Mouse (Mus musculus) forebrain, embryonic 13.5 days (tissue): ENCODE data around the gene Gm10645. TPM values are rescaled to one million over a fixed set of nuclear protein-coding genes. Genes with fewer than 3 reads are reported as not detected.
A peak's percentile ranks its signal among the peaks of the same experiment; 100 is the strongest.

Source experiments
- ATAC-seq: fragments of 200-750 bp; cut with Nextera tagmentation; 2 replicates; pipeline ENCODE4 v1.8.0; 2017
- H3K27ac ChIP-seq: fragments of 300-500 bp; sonication (generic); 2 replicates; pipeline ENCODE4 v1.5.1; 2015; ENCODE audit warnings: inconsistent platforms, mild to moderate bottlenecking, moderate library complexity
- H3K27me3 ChIP-seq: fragments of 300-500 bp; sonication (generic); 2 replicates; pipeline ENCODE4 v1.6.1; 2015; ENCODE audit warnings: mild to moderate bottlenecking, inconsistent platforms
- H3K36me3 ChIP-seq: fragments of 300-500 bp; sonication (generic); 2 replicates; pipeline ENCODE4 v1.6.1; 2015; ENCODE audit warnings: mild to moderate bottlenecking, inconsistent platforms; ENCODE audit not compliant: poor library complexity, severe bottlenecking
- H3K4me1 ChIP-seq: fragments of 300-500 bp; sonication (generic); 2 replicates; pipeline ENCODE4 v1.6.1; 2015; ENCODE audit warnings: inconsistent platforms
- H3K4me2 ChIP-seq: fragments of 300-500 bp; sonication (generic); 2 replicates; pipeline ENCODE4 v1.6.1; 2015; ENCODE audit warnings: inconsistent platforms, mild to moderate bottlenecking, moderate library complexity
- H3K4me3 ChIP-seq: fragments of 300-500 bp; sonication (generic); 2 replicates; pipeline ENCODE4 v1.5.1; 2015; ENCODE audit warnings: mild to moderate bottlenecking, inconsistent platforms
- H3K9ac ChIP-seq: fragments of 300-500 bp; sonication (generic); 2 replicates; pipeline ENCODE4 v1.6.1; 2015; ENCODE audit warnings: mild to moderate bottlenecking, inconsistent platforms
- H3K9me3 ChIP-seq: fragments of 300-500 bp; sonication (generic); replicated peaks from 2 replicates; pipeline ENCODE4 v1.6.1; 2016; ENCODE audit warnings: inconsistent platforms
- WGBS: fragments of 180-500 bp; shearing (Covaris S2); methylation state at CpG from one replicate; pipeline ENCODE4 v1.1.7; 2015; 5-methylcytosine and 5-hydroxymethylcytosine counted together
- polyA plus RNA-seq: library from polyadenylated mRNA; unstranded; fragments of >200 nt; fragmentation: Nextera tagmentation; extraction: Ambion mirVana; gene quantifications from 2 replicates; pipeline ENCODE4 v1.2.1, GENCODE M21; 2015

Gene Gm10645
- polyA plus RNA-seq = 5.1 and 5.2 TPM in 2 replicates

DNA sequence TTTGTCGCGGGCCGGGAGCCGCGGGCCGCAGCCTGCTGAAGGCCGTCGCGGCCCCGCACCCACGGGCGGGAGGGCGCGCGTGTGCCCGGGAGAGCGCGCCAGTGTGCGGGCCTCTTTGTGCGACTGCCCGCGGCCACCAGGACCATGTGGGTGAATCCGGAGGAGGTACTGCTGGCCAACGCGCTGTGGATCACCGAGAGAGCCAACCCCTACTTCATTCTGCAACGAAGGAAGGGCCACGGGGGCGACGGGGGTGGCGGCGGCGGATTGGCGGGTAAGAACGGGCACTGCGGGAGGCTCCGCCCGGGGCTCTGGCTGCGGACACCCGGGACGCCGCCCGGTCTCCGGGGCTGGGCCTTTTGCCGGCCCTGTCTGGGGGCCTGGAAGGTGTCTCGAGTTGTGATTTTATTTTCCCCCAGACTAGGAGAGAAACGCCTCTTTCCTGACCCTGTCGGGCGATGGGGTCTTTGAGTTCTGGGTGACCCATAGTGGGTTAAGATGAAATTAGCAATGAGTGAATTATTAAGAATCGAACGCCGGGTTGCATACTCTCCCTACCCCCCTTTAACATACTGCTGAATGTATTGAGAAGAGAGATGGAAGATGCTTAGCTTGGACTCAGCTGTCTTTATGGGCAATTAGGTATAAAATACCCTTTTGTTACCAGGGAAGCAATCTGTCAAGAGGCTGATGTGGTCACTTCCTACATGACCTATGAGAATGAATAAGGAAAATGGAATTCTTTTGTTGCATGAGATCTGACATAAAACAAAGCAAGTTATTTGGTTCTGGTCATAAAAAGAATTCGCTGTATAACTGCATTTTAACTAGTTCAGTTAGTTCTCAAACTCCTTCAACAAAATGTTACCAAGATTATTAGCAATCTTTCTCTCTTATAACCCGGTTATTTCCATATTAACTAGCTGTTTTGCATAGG is at the start of gene Gm10645:
Gm10645 (minus strand) TSS at position 240 of the 937 bp plus-strand sequence.
- Histone ChIP-seq H3K9me3 (no peaks in the 10 kb centered on the region), H3K36me3 (no peaks in the 10 kb centered on the region), H3K9ac (peak within 1 kb of the TSS; percentile 95), H3K27ac (peak within 1 kb of the TSS; percentile 91), H3K4me2 (peak within 1 kb of the TSS; percentile 69), H3K4me3 (peak within 1 kb of the TSS; percentile 80), H3K27me3 (no peaks in the 10 kb centered on the region), H3K4me1 (peaks cover 23% of the 10 kb centered on the region)
- ATAC-seq = peak; percentile 77
- WGBS = 2% methylated on average over 53 of the region's 54 CpGs

DNA sequence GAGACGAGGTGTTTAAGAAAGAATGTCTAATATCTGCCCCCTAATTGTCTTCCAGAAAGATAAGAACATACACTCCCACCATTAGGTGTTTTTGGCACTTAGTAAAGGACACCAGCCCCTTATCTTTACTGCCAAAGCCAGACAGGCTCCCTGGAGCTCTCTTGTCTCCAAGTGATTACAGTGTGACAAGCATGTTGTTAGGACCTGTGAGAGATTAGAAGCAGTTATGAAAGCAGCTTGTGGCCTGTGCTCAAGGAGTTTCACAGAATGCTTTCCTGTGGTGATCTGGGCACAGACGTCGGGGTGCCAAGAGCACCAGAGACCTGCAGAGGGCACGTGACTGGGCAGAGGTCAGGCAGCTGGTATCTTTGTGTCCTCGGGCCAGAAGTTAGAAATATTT is 49.1 kb upstream of the Gm10645 start:
- 52% methylated on average over 5 of the region's 5 CpGs for WGBS
- H3K4me1 ChIP-seq = no peaks in the 10 kb centered on the region
- H3K36me3 ChIP-seq = peaks cover 25% of the 10 kb centered on the region
- no peak for ATAC-seq
- H3K9me3 ChIP-seq = no peaks in the 10 kb centered on the region
- no peaks in the 10 kb centered on the region for H3K27me3 ChIP-seq
- no peak overlapping the region for H3K27ac ChIP-seq
- H3K4me2 ChIP-seq = no peak overlapping the region
- no peak overlapping the region for H3K4me3 ChIP-seq
- no peak overlapping the region for H3K9ac ChIP-seq

DNA sequence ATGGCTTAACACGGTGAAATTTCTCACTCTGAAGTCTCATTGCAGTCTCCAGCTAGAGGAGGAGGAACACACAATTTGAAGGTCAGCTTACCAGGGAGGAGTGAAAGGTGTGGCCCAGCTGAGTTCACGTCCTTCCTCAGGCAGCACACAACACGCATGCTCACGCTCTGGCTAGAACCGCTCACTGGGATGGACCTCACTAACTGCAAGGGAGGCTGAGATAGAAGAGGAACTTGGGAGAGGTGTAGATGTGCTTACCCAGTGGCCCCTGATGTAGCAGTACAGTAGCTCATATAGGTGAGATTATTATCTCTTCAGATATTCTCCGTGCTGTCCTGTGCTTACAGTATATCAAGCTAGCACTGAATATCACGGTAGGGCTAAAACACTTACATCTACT is 44.7 kb upstream of the Gm10645 start:
- Histone ChIP-seq H3K4me2 (no peak overlapping the region), H3K4me1 (peaks cover 8% of the 10 kb centered on the region; the same call in 1 of the 2 replicates), H3K9me3 (no peaks in the 10 kb centered on the region), H3K36me3 (peaks cover 25% of the 10 kb centered on the region), H3K27ac (no peak overlapping the region), H3K27me3 (no peaks in the 10 kb centered on the region), H3K4me3 (no peak overlapping the region), H3K9ac (no peak overlapping the region)
- no peak for ATAC-seq
- 90% methylated on average over 7 of the region's 7 CpGs for WGBS

DNA sequence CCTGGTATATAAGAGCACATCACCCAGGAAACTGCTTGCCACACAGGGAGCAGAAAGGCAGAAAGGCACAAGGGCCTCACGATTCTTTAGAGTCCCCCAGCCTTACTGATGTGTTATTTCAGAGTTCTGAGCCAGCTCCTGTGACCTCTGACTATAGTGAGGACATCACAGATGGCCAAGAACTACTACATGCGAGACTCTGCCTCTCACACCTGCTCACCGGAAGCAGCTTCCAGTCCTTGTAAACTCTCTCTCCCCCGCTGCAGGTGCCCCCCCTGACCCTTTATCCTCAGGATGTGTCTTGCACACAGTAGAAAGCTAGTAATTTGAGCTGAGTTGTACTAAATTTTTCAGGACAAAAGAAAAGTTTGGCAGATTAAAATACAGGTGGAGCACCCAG is 43.6 kb upstream of the Gm10645 start:
- Histone ChIP-seq H3K4me2 (no peak overlapping the region), H3K27ac (no peak overlapping the region), H3K27me3 (no peaks in the 10 kb centered on the region), H3K4me3 (no peak overlapping the region), H3K9me3 (no peaks in the 10 kb centered on the region), H3K9ac (no peak overlapping the region), H3K4me1 (peaks cover 9% of the 10 kb centered on the region; the same call in 1 of the 2 replicates), H3K36me3 (peaks cover 25% of the 10 kb centered on the region)
- no peak for ATAC-seq
- WGBS = 71% methylated on average over 4 of the region's 4 CpGs

DNA sequence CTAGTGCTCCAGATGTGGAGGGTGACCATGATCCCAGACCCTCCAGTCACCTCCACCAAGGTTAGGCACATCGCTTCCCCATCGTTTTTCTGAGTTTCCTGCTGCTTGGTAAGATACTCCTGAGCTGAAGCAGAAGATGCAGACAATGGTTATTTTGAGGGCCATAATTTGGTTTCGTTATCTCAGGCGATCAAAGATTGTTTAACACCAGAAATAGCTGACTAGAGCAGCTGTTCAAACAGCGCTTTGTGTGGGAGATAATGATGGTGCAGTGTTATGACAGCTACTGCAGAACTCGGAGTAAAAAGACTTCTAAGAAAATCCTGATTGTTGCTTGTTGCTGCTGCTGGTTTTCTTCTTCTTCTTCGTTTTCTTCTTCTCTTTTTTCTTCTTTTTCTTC is 39.9 kb upstream of the Gm10645 start:
- 74% methylated on average over 7 of the region's 7 CpGs for WGBS
- Histone ChIP-seq H3K4me3 (no peak overlapping the region), H3K9me3 (no peaks in the 10 kb centered on the region), H3K27me3 (no peaks in the 10 kb centered on the region), H3K4me1 (peaks cover 9% of the 10 kb centered on the region; the same call in 1 of the 2 replicates), H3K27ac (no peak overlapping the region), H3K36me3 (peaks cover 5% of the 10 kb centered on the region; the same call in 1 of the 2 replicates), H3K9ac (no peak overlapping the region), H3K4me2 (no peak overlapping the region)
- ATAC-seq = peak; percentile 42; the same call in 1 of the 2 replicates

DNA sequence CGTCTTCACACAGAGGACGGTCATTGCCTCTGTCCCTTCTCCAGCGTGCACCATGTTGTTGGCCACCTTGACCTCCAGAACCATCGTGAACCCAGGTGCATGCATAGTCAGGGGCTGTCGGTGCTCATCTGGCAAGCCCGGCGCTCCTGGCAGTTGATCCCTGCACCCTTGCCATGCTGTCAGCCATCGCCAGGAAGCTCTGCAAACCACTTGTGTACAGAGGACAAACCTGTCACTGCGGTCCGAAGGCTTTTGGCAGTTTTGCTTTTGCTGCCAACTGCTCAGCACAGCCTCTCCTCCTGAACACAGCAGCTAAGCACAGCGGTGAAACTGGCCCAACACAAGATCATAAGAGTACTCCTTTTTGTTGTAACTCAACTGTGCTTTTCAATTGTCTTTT is 37.0 kb upstream of the Gm10645 start:
- ATAC-seq = no peak
- 91% methylated on average over 11 of the region's 11 CpGs for WGBS
- Histone ChIP-seq H3K4me3 (no peak overlapping the region), H3K9ac (no peak overlapping the region), H3K9me3 (no peaks in the 10 kb centered on the region), H3K4me2 (no peak overlapping the region), H3K27ac (no peak overlapping the region), H3K4me1 (peaks cover 17% of the 10 kb centered on the region; the same call in 1 of the 2 replicates), H3K27me3 (no peaks in the 10 kb centered on the region), H3K36me3 (no peaks in the 10 kb centered on the region)

DNA sequence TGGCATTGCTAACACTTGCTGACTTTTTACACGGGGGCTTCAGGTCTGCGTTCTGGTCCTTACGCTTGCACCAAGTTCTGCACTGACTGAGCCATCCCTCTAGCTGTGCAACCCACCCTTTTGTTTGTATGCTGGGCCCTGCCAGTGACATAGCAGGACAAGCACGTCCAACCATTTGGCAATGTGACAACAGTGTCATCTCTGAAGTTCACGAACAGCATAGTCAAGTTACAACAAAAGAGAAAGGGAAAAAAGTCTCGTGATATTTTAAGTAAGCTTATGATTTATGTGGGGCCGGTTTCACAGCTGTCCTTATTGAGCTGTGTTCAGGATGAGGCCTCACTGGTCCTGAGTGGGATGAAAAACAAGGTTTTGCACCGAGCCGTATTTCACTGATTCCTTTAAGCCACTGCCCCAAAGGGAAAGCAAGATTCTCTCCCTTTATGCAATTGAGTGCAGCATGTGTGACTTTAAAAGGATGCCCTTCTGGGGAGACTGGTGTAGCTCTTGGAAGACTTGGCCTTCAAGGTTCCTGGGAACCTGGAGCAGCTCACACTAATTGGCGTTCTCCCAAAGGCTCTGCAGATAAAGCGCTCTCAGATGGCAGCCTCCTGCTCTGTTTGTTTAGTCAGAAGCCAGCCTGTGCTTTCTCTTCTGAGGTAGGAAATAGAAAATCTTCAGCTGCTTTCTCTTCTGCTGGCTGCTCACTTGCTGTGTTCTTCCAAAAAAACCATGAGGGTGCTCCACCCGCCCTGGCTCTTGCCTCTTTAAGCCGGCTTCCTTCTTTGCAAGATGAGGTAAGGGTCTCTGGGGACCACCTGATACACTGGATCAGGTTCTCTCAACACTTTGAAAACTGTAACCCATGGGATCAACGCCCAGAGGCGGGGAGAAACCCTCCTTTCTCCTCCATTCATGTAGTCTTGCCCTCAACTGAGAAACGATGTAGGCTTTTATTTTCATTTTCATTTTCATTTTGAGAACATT is 34.5 kb upstream of the Gm10645 start:
- Histone ChIP-seq H3K27me3 (no peaks in the 10 kb centered on the region), H3K9me3 (no peaks in the 10 kb centered on the region), H3K27ac (0 out of 2 replicates have a peak overlapping the region, but pooled peaks have one; percentile 2), H3K9ac (no peak overlapping the region), H3K4me3 (no peak overlapping the region), H3K4me1 (peaks cover 22% of the 10 kb centered on the region), H3K36me3 (no peaks in the 10 kb centered on the region), H3K4me2 (no peak overlapping the region)
- 82% methylated on average over 16 of the region's 16 CpGs for WGBS
- ATAC-seq = no peak

DNA sequence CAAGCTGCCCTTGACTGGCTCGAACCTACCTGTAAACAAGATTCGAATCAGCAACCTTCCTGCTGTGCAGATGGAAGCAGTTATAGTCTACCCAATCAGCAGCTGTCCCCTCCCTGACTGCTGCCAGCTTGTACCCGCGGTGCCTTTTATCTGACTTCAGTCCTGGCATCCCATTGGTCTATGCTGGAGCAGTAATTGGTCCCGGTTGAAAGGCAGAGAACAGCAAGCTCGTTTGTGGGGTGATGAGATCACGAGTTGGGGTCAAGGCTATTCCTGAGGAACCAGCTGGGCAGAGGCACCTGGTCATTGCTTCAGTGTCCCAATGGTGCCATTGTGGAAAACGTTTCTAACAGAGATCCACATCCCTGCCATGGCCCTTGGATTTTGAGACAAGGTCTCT is 33.7 kb upstream of the Gm10645 start:
- Histone ChIP-seq H3K27ac (no peak overlapping the region), H3K4me2 (no peak overlapping the region), H3K27me3 (no peaks in the 10 kb centered on the region), H3K9ac (no peak overlapping the region), H3K4me1 (peaks cover 22% of the 10 kb centered on the region), H3K9me3 (no peaks in the 10 kb centered on the region), H3K36me3 (no peaks in the 10 kb centered on the region), H3K4me3 (no peak overlapping the region)
- 0 out of 2 replicates have a peak, but pooled peaks have one; percentile 23 for ATAC-seq
- WGBS = 70% methylated on average over 8 of the region's 8 CpGs

DNA sequence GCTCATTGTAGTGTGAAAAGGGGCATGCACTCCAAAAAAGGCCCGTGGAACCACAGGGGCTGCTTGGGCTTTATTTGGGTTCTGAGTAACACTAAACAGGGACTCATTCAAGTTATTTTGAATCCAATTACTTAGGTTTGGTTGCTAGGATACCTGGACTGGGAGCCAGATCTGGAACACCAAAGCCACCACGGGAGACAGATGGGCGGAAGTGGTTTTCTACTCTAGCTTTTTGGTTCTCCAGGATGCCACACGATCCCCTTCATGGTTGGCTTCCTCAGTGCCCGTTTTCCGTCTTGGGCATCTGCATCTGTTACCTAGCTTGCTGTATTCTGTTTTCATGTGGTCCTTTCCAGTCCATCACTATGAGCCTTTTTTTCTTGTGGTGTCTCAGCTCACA is 30.1 kb upstream of the Gm10645 start:
- no peak for ATAC-seq
- WGBS = 42% methylated on average over 6 of the region's 6 CpGs
- Histone ChIP-seq H3K27me3 (no peaks in the 10 kb centered on the region), H3K4me1 (peaks cover 22% of the 10 kb centered on the region), H3K36me3 (no peaks in the 10 kb centered on the region), H3K4me2 (no peak overlapping the region), H3K4me3 (no peak overlapping the region), H3K9me3 (no peaks in the 10 kb centered on the region), H3K27ac (no peak overlapping the region), H3K9ac (no peak overlapping the region)

DNA sequence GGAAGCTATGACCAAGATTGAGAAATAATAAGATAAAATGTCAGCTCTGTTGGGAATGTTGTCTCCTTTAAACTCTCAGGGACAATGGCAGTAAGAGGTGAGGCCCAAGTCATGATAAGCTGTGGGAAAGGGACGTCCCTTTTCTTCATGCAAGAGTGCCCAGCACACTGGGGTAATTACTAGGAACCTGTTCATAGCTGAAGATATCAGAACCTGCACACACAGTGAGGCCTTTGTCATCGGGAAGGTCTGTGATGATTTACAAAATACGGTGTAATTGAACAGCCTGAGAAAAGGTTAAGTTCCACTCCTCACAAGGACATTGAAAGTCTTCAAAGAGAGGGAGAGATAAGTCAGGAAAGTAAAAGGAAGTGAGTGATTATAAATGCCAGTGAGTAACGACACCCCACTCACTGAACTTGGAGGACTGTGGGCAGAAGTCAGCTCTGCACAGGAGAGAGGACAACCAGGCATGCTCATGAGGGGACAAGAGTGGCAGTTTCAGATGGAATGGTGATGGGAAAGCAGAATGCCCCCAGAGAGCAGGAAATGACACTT is 23.6 kb upstream of the Gm10645 start:
- no peaks in the 10 kb centered on the region for H3K36me3 ChIP-seq
- H3K9ac ChIP-seq = no peak overlapping the region
- 67% methylated on average over 4 of the region's 4 CpGs for WGBS
- no peaks in the 10 kb centered on the region for H3K27me3 ChIP-seq
- no peak overlapping the region for H3K4me2 ChIP-seq
- H3K9me3 ChIP-seq = no peaks in the 10 kb centered on the region
- no peak overlapping the region for H3K4me3 ChIP-seq
- ATAC-seq = no peak
- no peak overlapping the region for H3K27ac ChIP-seq
- no peaks in the 10 kb centered on the region for H3K4me1 ChIP-seq

DNA sequence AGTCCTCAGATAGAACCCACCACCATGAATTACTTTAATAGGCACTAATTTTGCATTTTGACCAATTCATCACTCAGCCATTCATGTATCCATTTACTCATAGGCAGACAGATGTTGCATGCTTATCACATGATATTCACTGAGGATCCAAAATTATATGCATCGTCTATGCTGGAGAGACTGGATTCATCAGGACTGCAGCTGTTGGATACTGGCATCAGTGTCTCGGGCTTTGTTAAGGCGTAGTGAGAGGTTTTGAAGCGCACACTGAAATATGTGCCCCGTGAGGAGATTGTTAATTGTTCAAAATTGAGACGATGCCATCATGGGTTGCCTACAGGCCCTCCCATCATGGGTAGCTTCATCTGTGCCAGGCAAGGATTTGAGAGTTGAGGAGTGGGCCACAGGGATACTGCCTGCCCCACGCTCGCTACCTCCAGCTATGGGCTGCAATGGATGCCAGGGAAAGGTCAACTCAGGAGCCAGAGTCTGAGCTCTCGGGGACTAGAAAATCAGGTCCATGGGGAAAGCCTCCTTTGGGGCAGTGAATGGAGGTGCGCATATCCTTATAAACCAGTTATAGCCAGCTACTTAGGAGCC is 21.5 kb upstream of the Gm10645 start:
- Histone ChIP-seq H3K4me2 (no peak overlapping the region), H3K27ac (peak overlapping the region; percentile 59), H3K4me3 (no peak overlapping the region), H3K27me3 (no peaks in the 10 kb centered on the region), H3K9me3 (no peaks in the 10 kb centered on the region), H3K9ac (no peak overlapping the region), H3K4me1 (peaks cover 13% of the 10 kb centered on the region), H3K36me3 (no peaks in the 10 kb centered on the region)
- peak; percentile 83 for ATAC-seq
- 81% methylated on average over 10 of the region's 10 CpGs for whole genome bisulfite sequencing
